Mouse (Mus musculus) G1E (cell line): ENCODE results near the gene Diexf. TPM values are rescaled to one million over a fixed set of nuclear protein-coding genes. Genes with fewer than 3 reads are reported as not detected.

Source experiments
- ATAC-seq: 2 replicates; pipeline ENCODE4 v1.8.0; 2016; ENCODE audit warnings: mild to moderate bottlenecking; ENCODE audit not compliant: insufficient number of reproducible peaks, poor library complexity, low FRiP score, severe bottlenecking; ENCODE audit errors: extremely low read depth
- DNase-seq: peaks from one replicate; pipeline ENCODE4 v3.0.0; 2012; ENCODE audit warnings: low spot score
- H3K27me3 ChIP-seq: 2 replicates; pipeline ENCODE4 v1.6.1; 2012; ENCODE audit warnings: mild to moderate bottlenecking, low read length, inconsistent platforms; ENCODE audit not compliant: insufficient read depth
- H3K36me3 ChIP-seq: replicated peaks from 2 replicates; pipeline ENCODE3; 2012; ENCODE audit warnings: mild to moderate bottlenecking, inconsistent platforms
- H3K4me1 ChIP-seq: 2 replicates; pipeline ENCODE4 v1.6.1; 2012; ENCODE audit warnings: low read depth, low read length, inconsistent platforms, mixed read lengths; ENCODE audit not compliant: insufficient read depth
- H3K4me3 ChIP-seq: 2 replicates; pipeline ENCODE4 v1.5.1; 2012; ENCODE audit warnings: low read depth, mild to moderate bottlenecking, inconsistent platforms, low read length, moderate library complexity, mixed read lengths
- H3K9me3 ChIP-seq: replicated peaks from 2 replicates; pipeline ENCODE4 v1.6.1; 2012; ENCODE audit warnings: inconsistent platforms
- CTCF ChIP-seq: IDR thresholded peaks from 2 replicates; pipeline ENCODE4 v1.5.1; 2012; ENCODE audit warnings: low read depth, low read length, inconsistent platforms, mixed read lengths
- GATA1 ChIP-seq: IDR thresholded peaks from 2 replicates; pipeline ENCODE4 v1.6.1; 2012; ENCODE audit warnings: borderline replicate concordance, low read length, inconsistent platforms, mixed read lengths
- GATA2 ChIP-seq: IDR thresholded peaks from 2 replicates; pipeline ENCODE4 v1.6.1; 2012; ENCODE audit warnings: low read depth, low read length, inconsistent platforms, borderline replicate concordance
- POLR2AphosphoS5 ChIP-seq: IDR thresholded peaks from 2 replicates; pipeline ENCODE4 v1.6.1; 2012; ENCODE audit warnings: low read depth, low read length, inconsistent platforms; ENCODE audit not compliant: insufficient replicate concordance
- TAL1 ChIP-seq: conservative IDR thresholded peaks from 2 replicates; pipeline ENCODE4 v1.6.1; 2012; ENCODE audit warnings: low read depth, low read length, inconsistent platforms, mixed read lengths
- polyA plus RNA-seq: library from polyadenylated mRNA; stranded (reverse); fragments of >175 nt; gene quantifications from 2 replicates; pipeline ENCODE4 v1.2.3, GENCODE M21; 2012
- total RNA-seq, 2 experiments: library from RNA; stranded (forward) in 1 of 2; stranded (reverse) in 1 of 2; fragments of 200-1000 nt in 1 of 2; fragments of >200 nt in 1 of 2; fragmentation: Nextera tagmentation in 1 of 2; gene quantifications; 2 replicates each; pipeline ENCODE4 v1.2.3; 2014 to 2017

Gene Diexf
- total and polyA plus RNA-seq, 3 experiments = 3.4 to 28.0 (median 13.2) TPM

DNA sequence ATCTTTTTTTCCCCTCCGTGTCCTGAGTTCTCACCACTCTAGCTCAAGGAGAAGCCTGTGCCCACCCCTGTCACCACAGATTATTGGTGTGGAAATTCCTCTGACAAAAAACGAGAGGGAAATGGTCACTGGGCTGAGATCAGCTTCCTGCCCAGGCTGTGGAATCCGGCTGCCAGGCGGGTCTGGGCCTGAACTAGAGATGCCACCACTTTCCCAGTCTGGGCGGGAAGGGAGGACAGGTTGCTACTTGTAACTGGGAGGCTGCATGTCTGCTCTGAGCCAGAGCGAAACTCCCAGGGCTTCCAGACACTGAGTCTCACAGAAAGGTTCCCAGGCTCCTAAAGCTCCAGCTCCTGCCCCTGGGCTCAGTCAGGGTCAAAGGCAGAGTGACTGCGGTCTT, 11.0 kb upstream of the Diexf start:
- Histone ChIP-seq H3K27me3 (peaks cover 52% of the 10 kb centered on the region), H3K4me1 (0 out of 2 replicates have a peak, but pooled peaks cover 5% of the 10 kb centered on the region), H3K4me3 (no peak overlapping the region), H3K36me3 (no peaks in the 10 kb centered on the region), H3K9me3 (no peaks in the 10 kb centered on the region)
- TF ChIP-seq POLR2AphosphoS5 (no peak), TAL1 (no peak), GATA2 (no peak), CTCF (no peak), GATA1 (no peak)
- no peak for ATAC-seq
- DNase-seq = no peak

DNA sequence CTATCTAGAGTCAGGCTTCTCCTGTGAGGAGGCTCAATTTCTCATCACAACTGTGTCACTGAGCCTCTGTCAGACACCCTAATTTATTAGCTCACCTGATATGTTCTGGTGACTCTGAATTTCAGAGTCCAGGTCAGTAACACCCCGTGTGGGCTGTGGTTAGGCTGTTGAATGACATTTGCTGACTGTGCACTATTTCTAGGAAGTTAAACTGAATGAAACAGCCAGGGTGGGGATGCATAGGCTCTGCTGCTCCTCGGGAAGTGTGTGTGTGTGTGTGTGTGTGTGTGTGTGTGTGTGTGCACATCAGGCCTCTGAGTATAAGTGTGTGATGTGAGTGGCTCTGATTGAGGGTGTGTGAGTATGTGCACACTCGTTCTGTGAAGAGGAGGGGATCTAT, 8.6 kb upstream of the Diexf start:
- TF ChIP-seq TAL1 = no peak
- TF ChIP-seq POLR2AphosphoS5 = no peak
- TF ChIP-seq CTCF = no peak
- TF ChIP-seq GATA1 = no peak
- TF ChIP-seq GATA2 = no peak
- H3K27me3 ChIP-seq = peaks cover 46% of the 10 kb centered on the region
- no peaks in the 10 kb centered on the region for H3K4me1 ChIP-seq
- H3K4me3 ChIP-seq = no peak overlapping the region
- no peaks in the 10 kb centered on the region for H3K9me3 ChIP-seq
- no peaks in the 10 kb centered on the region for H3K36me3 ChIP-seq
- DNase-seq (no peak), ATAC-seq (no peak)

DNA sequence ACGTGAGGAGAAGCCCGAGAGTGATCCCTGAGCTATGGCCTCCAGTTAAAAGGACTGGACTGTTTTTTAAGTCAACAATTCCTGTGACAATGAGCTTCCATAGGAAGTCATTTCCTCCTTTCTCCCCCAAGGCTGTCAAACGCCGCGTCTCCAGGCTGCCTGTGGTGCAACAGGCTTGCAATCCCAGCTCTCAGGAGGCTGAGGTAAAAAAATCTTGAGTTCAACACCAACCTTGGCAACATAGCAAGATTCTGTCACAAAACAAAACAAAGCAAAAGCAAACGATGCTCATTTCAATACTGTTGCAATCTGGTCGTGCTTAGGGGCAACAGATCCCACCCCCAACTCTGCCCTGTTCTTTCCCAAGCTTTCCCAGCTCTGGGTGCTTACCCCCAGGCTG, 8.0 kb upstream of the Diexf start:
- no peaks in the 10 kb centered on the region for H3K9me3 ChIP-seq
- no peak for DNase-seq
- peaks cover 43% of the 10 kb centered on the region for H3K27me3 ChIP-seq
- ATAC-seq = no peak
- no peaks in the 10 kb centered on the region for H3K36me3 ChIP-seq
- TF ChIP-seq CTCF (no peak), POLR2AphosphoS5 (no peak), GATA2 (no peak), TAL1 (no peak), GATA1 (no peak)
- H3K4me3 ChIP-seq = no peak overlapping the region
- no peaks in the 10 kb centered on the region for H3K4me1 ChIP-seq

DNA sequence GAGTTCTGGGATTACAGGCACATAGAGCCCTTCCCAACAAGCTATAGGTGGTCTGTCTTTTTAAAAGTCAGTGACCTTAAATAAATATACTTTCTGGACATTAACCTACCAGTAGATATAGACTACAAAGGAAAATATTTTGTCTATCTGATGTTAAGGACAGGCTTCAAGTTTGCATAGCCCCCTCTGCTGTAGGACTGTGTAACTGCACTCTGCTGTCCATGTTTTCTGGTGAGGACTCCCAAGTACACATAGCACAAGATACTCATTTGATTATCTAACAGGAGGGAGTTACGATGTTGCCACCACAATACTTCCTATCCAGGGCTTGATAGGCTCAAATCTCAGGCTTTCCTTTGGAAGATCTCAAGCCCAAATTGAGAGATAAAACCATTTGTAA, 3.7 kb upstream of the Diexf start:
- Histone ChIP-seq H3K4me3 (no peak overlapping the region), H3K36me3 (no peaks in the 10 kb centered on the region), H3K27me3 (peaks cover 23% of the 10 kb centered on the region), H3K9me3 (no peaks in the 10 kb centered on the region), H3K4me1 (peaks cover 11% of the 10 kb centered on the region)
- DNase-seq (no peak), ATAC-seq (no peak)
- TF ChIP-seq POLR2AphosphoS5 (no peak), CTCF (peak; percentile 28; the same call in 1 of the 2 replicates)

DNA sequence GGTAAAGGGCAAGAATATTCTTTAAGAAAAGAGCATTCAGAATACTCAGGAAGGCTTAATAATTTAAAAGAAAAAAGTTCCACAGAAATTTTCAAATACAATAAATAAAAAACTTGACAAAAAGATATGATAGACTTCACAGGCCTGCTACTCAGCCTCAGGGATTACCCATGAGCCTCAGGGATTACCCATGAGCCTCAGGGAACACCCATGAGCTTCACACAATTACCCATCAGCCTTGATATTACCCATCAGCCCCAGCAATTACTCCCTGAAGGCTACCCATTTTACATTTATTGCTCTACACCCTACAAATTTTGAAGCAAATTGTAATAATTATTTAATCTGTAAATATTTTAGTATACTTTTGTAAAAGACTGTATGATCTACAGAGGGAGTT, 2.3 kb upstream of the Diexf start:
- Histone ChIP-seq H3K27me3 (peaks cover 13% of the 10 kb centered on the region), H3K4me1 (peaks cover 20% of the 10 kb centered on the region), H3K9me3 (no peaks in the 10 kb centered on the region), H3K36me3 (peaks cover 9% of the 10 kb centered on the region), H3K4me3 (no peak overlapping the region)
- DNase-seq (no peak), ATAC-seq (no peak)
- TF ChIP-seq TAL1 (no peak), POLR2AphosphoS5 (no peak), GATA1 (no peak), GATA2 (no peak), CTCF (no peak)

DNA sequence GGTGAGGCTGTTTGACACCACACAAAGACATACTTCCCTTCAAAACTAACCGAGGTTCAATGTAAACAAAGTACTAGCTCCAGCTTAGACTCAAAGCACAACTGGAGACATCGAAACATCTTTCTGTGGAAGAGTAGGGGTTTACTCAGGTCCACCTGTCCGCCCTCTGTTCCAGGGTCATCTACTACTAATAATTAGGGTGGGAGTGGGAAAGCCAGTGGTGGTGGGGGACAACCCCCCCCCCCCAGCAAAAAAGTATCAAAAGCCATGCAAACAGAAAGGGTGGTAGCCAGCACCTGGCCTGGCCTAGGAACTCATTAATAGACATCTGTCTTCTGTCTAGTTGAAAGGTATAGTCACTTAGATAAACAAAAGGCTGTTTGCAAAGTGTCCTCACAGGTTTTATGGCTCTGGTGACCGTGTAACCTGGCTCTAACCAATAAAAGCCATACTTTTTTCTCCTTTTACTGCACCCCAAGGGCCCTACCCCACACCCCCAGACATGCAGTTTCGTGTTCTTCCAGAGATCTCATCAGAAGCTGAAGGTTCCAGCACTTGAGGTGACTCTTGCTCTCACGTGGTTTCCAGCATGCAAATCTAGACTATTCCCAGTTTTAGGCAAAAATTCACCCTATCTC, 1.4 kb upstream of the Diexf start:
- no peak for TF ChIP-seq GATA1
- TF ChIP-seq POLR2AphosphoS5 = no peak
- TF ChIP-seq TAL1 = no peak
- TF ChIP-seq GATA2 = no peak
- TF ChIP-seq CTCF = no peak
- Histone ChIP-seq H3K4me1 (peaks cover 24% of the 10 kb centered on the region), H3K4me3 (no peak overlapping the region), H3K27me3 (peaks cover 7% of the 10 kb centered on the region), H3K9me3 (no peaks in the 10 kb centered on the region), H3K36me3 (peaks cover 19% of the 10 kb centered on the region)
- DNase-seq (no peak), ATAC-seq (no peak)

DNA sequence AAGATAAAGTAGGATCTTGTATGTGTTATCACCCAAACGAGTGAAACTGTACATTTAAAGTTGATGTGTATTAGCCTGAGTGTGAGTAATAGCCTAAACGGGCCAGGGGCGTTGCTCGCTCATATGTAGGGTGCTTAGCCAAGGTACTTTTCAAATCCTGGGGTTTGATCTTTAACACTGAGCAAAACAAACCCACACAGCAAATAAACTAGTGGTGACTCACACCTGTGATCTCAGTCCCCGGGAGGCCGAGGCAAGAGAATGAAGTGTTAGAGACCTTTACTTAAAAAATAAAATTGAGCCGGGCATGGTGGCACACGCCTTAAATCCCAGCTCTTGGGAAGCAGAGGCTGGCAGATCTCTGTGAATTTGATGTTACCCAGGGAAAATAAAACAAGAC, 767 bp upstream of the Diexf start:
- H3K36me3 ChIP-seq = peaks cover 21% of the 10 kb centered on the region
- TF ChIP-seq POLR2AphosphoS5 (no peak), GATA1 (no peak), GATA2 (no peak), TAL1 (no peak), CTCF (no peak)
- peaks cover 7% of the 10 kb centered on the region; the same call in 1 of the 2 replicates for H3K27me3 ChIP-seq
- ATAC-seq (no peak), DNase-seq (no peak)
- no peak overlapping the region for H3K4me3 ChIP-seq
- H3K9me3 ChIP-seq = no peaks in the 10 kb centered on the region
- H3K4me1 ChIP-seq = peaks cover 24% of the 10 kb centered on the region
